Mouse (Mus musculus) CH12.LX (cell line): ENCODE results near the gene Ostn. TPM values are rescaled to one million over a fixed set of nuclear protein-coding genes. Genes with fewer than 3 reads are reported as not detected.

ENCODE experiments used
- DNase-seq: peaks from one replicate; pipeline ENCODE4 v3.0.0-alpha.2; 2013; ENCODE audit errors: extremely low read depth
- H3K27ac ChIP-seq: 2 replicates; pipeline ENCODE4 v1.5.1; 2012; ENCODE audit warnings: low read depth, mild to moderate bottlenecking, control low read depth, moderate library complexity; ENCODE audit not compliant: insufficient read depth
- H3K27me3 ChIP-seq: replicated peaks from 2 replicates; pipeline ENCODE3; 2012; ENCODE audit warnings: inconsistent platforms
- H3K36me3 ChIP-seq, 2 experiments: replicated peaks in 1 of 2; 2 replicates each; pipeline versions ENCODE3 to v1.6.1; 2012; ENCODE audit warnings: inconsistent platforms in 1 of 2, low read length in 1 of 2, mild to moderate bottlenecking in 1 of 2, mixed read lengths in 1 of 2, moderate library complexity in 1 of 2; ENCODE audit not compliant: control insufficient read depth in 1 of 2, insufficient read depth in 1 of 2
- H3K4me1 ChIP-seq, 2 experiments: 2 replicates each; pipeline ENCODE4 v1.6.1; 2012; ENCODE audit warnings: inconsistent platforms in 1 of 2, moderate library complexity in 1 of 2; ENCODE audit not compliant: insufficient read depth in 2 of 2, control insufficient read depth in 1 of 2
- H3K4me2 ChIP-seq: 2 replicates; pipeline ENCODE4 v1.6.1; 2012; ENCODE audit warnings: low read depth, mild to moderate bottlenecking, control low read depth; ENCODE audit not compliant: poor library complexity, insufficient read depth, severe bottlenecking
- H3K4me3 ChIP-seq, 3 experiments: fragments of 150-350 bp in 1 of 3; sonication (generic) in 1 of 3; replicated peaks in 1 of 3; 2 replicates each; pipeline versions ENCODE3 to v1.5.1; 2011 to 2012; ENCODE audit warnings: low read depth in 2 of 3, low read length in 2 of 3, mild to moderate bottlenecking in 2 of 3, moderate library complexity in 2 of 3, control low read depth in 1 of 3, improper control_type of control experiment in 1 of 3, inconsistent platforms in 1 of 3, mixed read lengths in 1 of 3; ENCODE audit not compliant: poor library complexity in 1 of 3
- H3K79me2 ChIP-seq: replicated peaks from 2 replicates; pipeline ENCODE4 v1.6.1; 2012; ENCODE audit warnings: mild to moderate bottlenecking, moderate library complexity; ENCODE audit not compliant: control insufficient read depth, poor library complexity, insufficient read depth, severe bottlenecking; ENCODE audit errors: extremely low read depth
- H3K9ac ChIP-seq: 2 replicates; pipeline ENCODE4 v1.6.1; 2012; ENCODE audit warnings: low read depth, mild to moderate bottlenecking, control low read depth, moderate library complexity; ENCODE audit not compliant: insufficient read depth
- H3K9me3 ChIP-seq: replicated peaks from 2 replicates; pipeline ENCODE3; 2012; ENCODE audit warnings: low read length, inconsistent platforms, mixed read lengths
- BHLHE40 ChIP-seq: IDR thresholded peaks from 2 replicates; pipeline ENCODE4 v1.6.1; 2011; ENCODE audit warnings: mild to moderate bottlenecking, low read depth, low read length, improper control_type of control experiment
- CHD1 ChIP-seq: IDR thresholded peaks from 2 replicates; pipeline ENCODE4 v1.6.1; 2012; ENCODE audit warnings: low read depth, low read length, improper control_type of control experiment, inconsistent platforms
- CTCF ChIP-seq, 2 experiments: IDR thresholded peaks in 1 of 2; conservative IDR thresholded peaks in 1 of 2; 2 replicates each; pipeline ENCODE4 v1.5.1; 2011 to 2012; ENCODE audit warnings: low read depth in 2 of 2, low read length in 2 of 2, improper control_type of control experiment in 1 of 2, inconsistent platforms in 1 of 2, mild to moderate bottlenecking in 1 of 2, moderate library complexity in 1 of 2
- E2F4 ChIP-seq: IDR thresholded peaks from 2 replicates; pipeline ENCODE4 v1.6.1; 2011; ENCODE audit warnings: low read depth, low read length, improper control_type of control experiment; ENCODE audit not compliant: insufficient replicate concordance
- IRF4 ChIP-seq: IDR thresholded peaks from 2 replicates; pipeline ENCODE4 v1.6.1; 2014; ENCODE audit warnings: low read depth, mild to moderate bottlenecking, inconsistent platforms, low read length, improper control_type of control experiment
- JUN ChIP-seq: IDR thresholded peaks from 2 replicates; pipeline ENCODE4 v1.6.1; 2011; ENCODE audit warnings: low read depth, mild to moderate bottlenecking, low read length, improper control_type of control experiment, moderate library complexity; ENCODE audit not compliant: insufficient read depth
- KAT2A ChIP-seq: IDR thresholded peaks from 2 replicates; pipeline ENCODE4 v1.6.1; 2012; ENCODE audit warnings: low read length, improper control_type of control experiment, inconsistent platforms; ENCODE audit not compliant: insufficient replicate concordance
- MEF2A ChIP-seq: IDR thresholded peaks from 2 replicates; pipeline ENCODE4 v1.6.1; 2014; ENCODE audit warnings: low read depth, mild to moderate bottlenecking, inconsistent platforms, low read length, improper control_type of control experiment, borderline replicate concordance
- MXI1 ChIP-seq: IDR thresholded peaks from 2 replicates; pipeline ENCODE4 v1.6.1; 2011; ENCODE audit warnings: mild to moderate bottlenecking, low read depth, low read length, improper control_type of control experiment
- MYC ChIP-seq: IDR thresholded peaks from 2 replicates; pipeline ENCODE4 v1.6.1; 2011; ENCODE audit warnings: low read depth, mild to moderate bottlenecking, improper control_type of control experiment, low read length
- NRF1 ChIP-seq: IDR thresholded peaks from 2 replicates; pipeline ENCODE4 v1.6.1; 2014; ENCODE audit warnings: low read depth, mild to moderate bottlenecking, inconsistent platforms, low read length, improper control_type of control experiment, moderate library complexity
- PAX5 ChIP-seq: IDR thresholded peaks from 2 replicates; pipeline ENCODE4 v1.6.1; 2012; ENCODE audit warnings: low read length, inconsistent platforms, mixed read lengths
- POLR2A ChIP-seq: IDR thresholded peaks from 2 replicates; pipeline ENCODE4 v1.6.1; 2011; ENCODE audit warnings: low read depth, mild to moderate bottlenecking, improper control_type of control experiment, low read length
- POLR2AphosphoS2 ChIP-seq: IDR thresholded peaks from 2 replicates; pipeline ENCODE4 v1.6.1; 2011; ENCODE audit warnings: low read depth, low read length, improper control_type of control experiment
- RCOR1 ChIP-seq: conservative IDR thresholded peaks from 2 replicates; pipeline ENCODE4 v1.6.1; 2012; ENCODE audit warnings: low read depth, mild to moderate bottlenecking, inconsistent platforms, low read length, improper control_type of control experiment
- SIN3A ChIP-seq: IDR thresholded peaks from 2 replicates; pipeline ENCODE4 v1.6.1; 2012; ENCODE audit warnings: low read length, improper control_type of control experiment, inconsistent platforms
- SMC3 ChIP-seq: IDR thresholded peaks from 2 replicates; pipeline ENCODE4 v1.6.1; 2011; ENCODE audit warnings: low read depth, low read length, improper control_type of control experiment
- TBP ChIP-seq: conservative IDR thresholded peaks from 2 replicates; pipeline ENCODE4 v1.6.1; 2011; ENCODE audit warnings: low read depth, low read length, improper control_type of control experiment
- TCF12 ChIP-seq: IDR thresholded peaks from 2 replicates; pipeline ENCODE4 v1.6.1; 2014; ENCODE audit warnings: low read depth, mild to moderate bottlenecking, inconsistent platforms, low read length, improper control_type of control experiment
- UBTF ChIP-seq: IDR thresholded peaks from 2 replicates; pipeline ENCODE4 v1.6.1; 2012; ENCODE audit warnings: low read depth, mild to moderate bottlenecking, inconsistent platforms, low read length, improper control_type of control experiment, moderate library complexity
- USF1 ChIP-seq: IDR thresholded peaks from 2 replicates; pipeline ENCODE4 v1.6.1; 2014; ENCODE audit warnings: low read depth, mild to moderate bottlenecking, inconsistent platforms, low read length, improper control_type of control experiment
- ZC3H11A ChIP-seq: IDR thresholded peaks from 2 replicates; pipeline ENCODE4 v1.6.1; 2012; ENCODE audit warnings: low read depth, mild to moderate bottlenecking, inconsistent platforms, low read length, improper control_type of control experiment
- ZKSCAN1 ChIP-seq: IDR thresholded peaks from 2 replicates; pipeline ENCODE4 v1.6.1; 2012; ENCODE audit warnings: low read depth, inconsistent platforms, low read length, improper control_type of control experiment, borderline replicate concordance
- dilution Hi-C: fragments of 300-500 bp; cut with MboI; formaldehyde crosslinking; loops from 2 replicates; pipeline ENCODE4 v1.14.3; 2020; ENCODE audit warnings: low sequenced_read_pairs; ENCODE audit not compliant: extremely low pct_unique_long_range_greater_than_20kb, extremely low pct_ligation_motif_present
- in situ Hi-C: fragments of 300-500 bp; cut with MboI; formaldehyde crosslinking; loops from 3 replicates; pipeline ENCODE4 v1.14.3; 2019; ENCODE audit warnings: low sequenced_read_pairs, low pct_ligation_motif_present, low pct_unique_long_range_greater_than_20kb, mixed read lengths
- polyA plus RNA-seq: library from polyadenylated mRNA; unstranded; fragments of >175 nt; gene quantifications from 2 replicates; pipeline ENCODE4 v1.2.1, GENCODE M21; 2012; ENCODE audit warnings: low read depth; ENCODE audit not compliant: insufficient read length
- total RNA-seq, 2 experiments: library from RNA; depleted of rRNA; stranded (reverse); fragments of 300-350 nt in 1 of 2; fragments of >200 nt in 1 of 2; gene quantifications; 2 replicates each; pipeline ENCODE4 v1.2.3; 2012 to 2014

Ostn gene
- total and polyA plus RNA-seq, 3 experiments, result 0.67 to 1.7 (median 1.0) TPM

DNA sequence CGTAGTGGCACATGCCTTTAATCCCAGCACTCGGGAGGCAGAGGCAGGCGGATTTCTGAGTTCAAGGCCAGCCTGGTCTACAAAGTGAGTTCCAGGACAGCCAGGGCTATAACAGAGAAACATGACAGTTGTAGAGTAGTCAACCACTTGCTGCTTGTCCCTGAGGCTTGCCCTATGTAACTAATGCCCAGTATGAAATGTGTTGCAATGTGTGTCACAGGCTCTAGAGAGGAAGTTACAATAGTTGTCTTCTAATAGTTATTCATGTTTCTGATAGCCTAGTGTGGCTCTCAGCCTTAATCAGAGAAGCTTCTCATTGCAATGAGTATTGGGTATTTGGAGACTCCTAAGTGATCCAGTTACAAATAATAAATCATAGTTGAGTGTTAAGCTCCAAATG lies 10.8 kb upstream of the Ostn start:
- dilution Hi-C loops (no loop called here), in situ Hi-C loops (no loop called here)
- no peaks in the 10 kb centered on the region for H3K36me3 ChIP-seq
- no peak for TF ChIP-seq UBTF
- no peak for TF ChIP-seq NRF1
- TF ChIP-seq MEF2A, result no peak
- TF ChIP-seq KAT2A, result no peak
- no peak for TF ChIP-seq POLR2AphosphoS2
- no peak for TF ChIP-seq TCF12
- TF ChIP-seq CHD1, result no peak
- no peak for TF ChIP-seq ZKSCAN1
- H3K4me1 ChIP-seq, result peaks cover 0 to 15% of the 10 kb centered on the region in 2 experiments; a peak in 2 of 4 replicates
- H3K4me3 ChIP-seq, result no peak overlapping the region
- H3K4me2 ChIP-seq, result no peak overlapping the region
- H3K9ac ChIP-seq, result no peak overlapping the region
- H3K9me3 ChIP-seq, result peaks cover 4% of the 10 kb centered on the region
- no peak overlapping the region for H3K27ac ChIP-seq
- no peak for DNase-seq
- H3K27me3 ChIP-seq, result no peaks in the 10 kb centered on the region
- no peaks in the 10 kb centered on the region for H3K79me2 ChIP-seq

DNA sequence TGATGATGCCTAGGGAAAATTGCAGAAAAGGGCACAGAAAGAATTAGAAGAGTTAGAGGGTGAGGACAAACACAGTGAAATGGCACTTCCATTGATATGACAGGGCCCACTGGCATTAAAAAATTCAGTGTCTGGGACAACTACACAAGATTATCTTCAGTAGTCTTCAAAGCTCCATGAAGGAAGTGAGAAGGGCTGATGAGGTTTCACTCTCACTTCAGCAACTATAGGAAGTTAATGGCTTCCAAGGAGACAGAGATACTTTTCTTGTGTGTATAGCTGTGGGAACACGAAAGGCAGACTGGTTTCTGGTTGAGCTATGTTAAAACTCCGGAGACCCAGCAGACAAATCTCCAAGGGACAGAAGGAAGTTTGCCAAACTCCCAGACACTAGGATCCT lies 10.4 kb upstream of the Ostn start:
- Histone ChIP-seq H3K4me3 (no peak overlapping the region), H3K27me3 (no peaks in the 10 kb centered on the region), H3K36me3 (no peaks in the 10 kb centered on the region), H3K27ac (no peak overlapping the region), H3K9me3 (peaks cover 4% of the 10 kb centered on the region), H3K4me2 (no peak overlapping the region), H3K4me1 (peaks cover 0 to 15% of the 10 kb centered on the region in 2 experiments; a peak in 2 of 4 replicates), H3K9ac (no peak overlapping the region), H3K79me2 (no peaks in the 10 kb centered on the region)
- in situ Hi-C loops, result no loop called here
- no peak for DNase-seq
- dilution Hi-C loops, result no loop called here
- no peak for TF ChIP-seq POLR2A
- TF ChIP-seq PAX5, result no peak
- no peak for TF ChIP-seq NRF1
- no peak for TF ChIP-seq SMC3
- no peak for TF ChIP-seq MXI1
- no peak for TF ChIP-seq POLR2AphosphoS2
- TF ChIP-seq CTCF (conservative IDR thresholded peaks at IDR 0.05 in 1 of 2, IDR thresholded peaks at IDR 0.05 in 1 of 2; ENCODE audit: low read depth in 2 of 2, low read length in 2 of 2), result no peak
- TF ChIP-seq IRF4, result no peak
- TF ChIP-seq JUN, result no peak
- TF ChIP-seq SIN3A, result no peak
- TF ChIP-seq RCOR1, result no peak
- TF ChIP-seq MYC, result no peak
- no peak for TF ChIP-seq UBTF
- no peak for TF ChIP-seq TCF12
- no peak for TF ChIP-seq TBP
- no peak for TF ChIP-seq E2F4
- no peak for TF ChIP-seq BHLHE40
- no peak for TF ChIP-seq USF1
- TF ChIP-seq ZC3H11A, result no peak
